Mouse (Mus musculus): ENCODE results near the gene Rtp4.

Rtp4 gene

DNA sequence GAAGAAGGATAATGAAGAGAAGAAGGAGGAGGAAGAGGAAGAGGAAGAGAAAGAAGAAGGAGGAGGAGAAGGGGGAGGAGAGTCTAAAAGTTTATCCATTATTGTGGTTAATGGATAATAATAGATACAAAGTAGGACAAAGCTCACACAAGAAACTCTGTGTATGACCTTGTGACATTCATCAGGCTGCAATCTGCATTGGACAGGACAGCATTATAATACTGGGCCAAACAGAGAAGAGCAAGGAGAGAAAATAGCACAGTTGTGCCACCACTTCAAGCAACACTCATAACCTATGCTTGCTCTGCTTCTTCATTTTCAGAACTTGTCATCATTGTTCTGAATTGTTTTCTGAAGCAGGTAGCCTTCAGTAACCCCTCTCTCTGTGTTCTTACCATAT, 72.4 kb downstream of the Rtp4 start:
- DNase-seq = peak; percentile 76

DNA sequence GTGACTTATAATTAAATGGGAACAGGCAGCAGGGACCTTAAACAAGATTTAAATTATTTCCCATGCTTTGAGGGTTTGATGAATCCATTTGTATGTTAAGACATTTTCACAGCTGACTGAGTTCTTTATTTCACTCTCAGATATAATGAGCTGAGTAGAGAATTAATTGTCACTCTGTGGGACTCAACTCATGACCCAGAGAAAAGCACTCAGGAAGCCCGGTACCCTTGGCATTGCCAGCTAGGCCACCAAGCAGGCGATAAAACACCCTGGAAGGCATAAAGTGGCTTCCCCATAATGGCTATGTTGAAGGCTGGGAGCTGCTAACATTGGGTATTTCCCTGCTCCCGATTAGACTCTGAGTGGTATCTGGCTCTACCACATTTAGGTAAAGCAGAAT, 76.6 kb downstream of the Rtp4 start:
- DNase-seq = peak; percentile 62

DNA sequence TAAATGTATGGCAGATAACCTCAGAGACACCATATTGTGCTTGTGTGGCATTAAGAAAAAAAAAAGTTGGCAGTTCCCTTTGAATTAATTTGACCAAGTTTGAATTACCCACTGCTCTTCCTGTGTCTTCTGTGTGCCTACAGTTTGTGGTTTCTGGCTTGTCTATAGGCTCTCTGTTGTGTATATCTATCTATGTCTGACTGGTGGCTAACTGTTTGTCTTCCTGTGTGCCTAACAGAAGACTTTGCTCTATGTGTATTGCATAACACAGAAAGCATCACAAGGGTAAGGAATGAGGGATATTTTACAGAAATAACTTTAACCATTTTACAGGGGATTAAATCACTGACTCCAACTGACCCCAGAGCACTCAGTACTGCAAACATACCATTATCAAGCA, 77.9 kb downstream of the Rtp4 start:
- DNase-seq = no peak

DNA sequence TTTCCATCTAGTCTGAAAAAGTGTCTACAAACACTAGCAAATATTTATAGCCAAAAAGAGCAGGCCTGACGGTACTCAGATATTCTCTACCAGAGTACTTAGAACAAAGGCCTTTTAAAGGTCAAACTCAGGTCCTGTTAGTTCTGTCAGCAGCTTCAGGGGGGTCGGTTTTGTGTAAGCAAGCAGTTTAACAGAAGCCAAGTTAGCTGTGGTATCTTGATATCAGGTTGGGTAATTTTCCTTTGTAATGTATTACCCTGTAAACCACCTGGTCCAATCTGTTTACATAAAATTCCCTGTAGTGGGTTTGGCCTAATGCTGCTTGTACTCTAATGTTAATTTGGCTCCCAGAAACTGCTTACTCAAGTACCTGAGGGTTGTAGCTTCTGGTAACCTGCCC, 86.1 kb downstream of the Rtp4 start:
- no peak for DNase-seq

DNA sequence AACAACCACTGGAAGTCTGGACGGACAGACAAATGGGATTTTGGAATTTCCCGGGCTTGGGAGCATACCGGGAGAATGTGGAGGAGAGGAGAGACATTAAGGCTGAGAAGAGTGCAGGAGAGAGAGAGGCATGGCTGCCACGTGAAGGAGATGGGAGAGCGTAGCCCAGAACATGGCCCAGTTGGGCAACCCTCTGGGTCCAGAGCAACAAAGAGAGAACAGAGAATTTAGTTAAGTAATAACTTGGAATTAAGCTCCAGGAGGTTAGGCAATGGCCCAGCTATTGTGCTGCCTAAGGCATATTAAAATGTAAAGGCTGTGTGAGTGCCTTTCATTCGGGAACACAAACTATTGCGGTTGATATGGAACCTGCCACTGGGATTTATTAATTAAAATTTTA, 86.6 kb downstream of the Rtp4 start:
- DNase-seq = no peak

DNA sequence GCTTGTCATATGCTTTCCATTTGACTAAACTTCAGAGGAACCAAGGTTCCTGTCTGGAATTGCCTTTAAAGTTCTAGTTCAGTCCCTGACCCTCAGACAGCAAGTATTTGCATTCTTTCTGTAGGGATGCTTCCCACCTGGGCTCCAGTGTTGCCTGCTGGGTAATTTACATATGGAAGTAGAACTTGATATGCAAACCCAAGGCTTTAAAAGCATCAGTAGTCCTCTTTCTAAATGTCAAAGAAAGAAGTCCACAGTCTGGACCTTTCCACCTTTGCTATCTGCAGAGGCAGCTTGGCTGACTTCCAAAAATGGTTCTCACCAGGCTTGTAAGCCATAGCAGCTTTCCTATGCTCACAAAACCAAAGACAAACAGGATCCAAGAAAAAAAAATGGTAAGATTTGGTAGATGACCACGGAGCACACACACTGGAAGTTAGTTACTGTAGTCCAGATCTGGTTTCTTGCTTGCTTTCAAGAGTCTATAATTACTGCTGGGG, 87.9 kb downstream of the Rtp4 start:
- DNase-seq = no peak

DNA sequence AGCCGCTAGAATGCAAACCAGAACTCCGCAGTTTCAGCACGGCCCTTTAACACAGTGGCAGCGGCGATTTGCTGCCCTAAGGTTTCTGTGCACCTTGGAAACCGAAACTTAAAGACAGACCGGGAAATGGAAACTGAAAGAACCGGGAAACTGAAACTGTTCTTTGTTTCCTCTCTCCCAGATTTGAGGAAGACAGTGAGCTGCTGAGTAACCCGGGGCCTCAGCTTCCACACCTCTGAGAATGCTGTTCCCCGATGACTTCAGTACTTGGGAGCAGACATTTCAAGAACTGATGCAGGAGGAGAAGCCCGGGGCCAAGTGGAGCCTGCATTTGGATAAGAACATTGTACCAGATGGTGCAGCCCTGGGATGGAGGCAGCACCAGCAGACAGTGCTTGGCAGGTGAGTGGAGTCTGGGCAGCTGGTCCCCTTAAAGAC, 89.7 kb downstream of the Rtp4 start:
- DNase-seq = peak; percentile 97

DNA sequence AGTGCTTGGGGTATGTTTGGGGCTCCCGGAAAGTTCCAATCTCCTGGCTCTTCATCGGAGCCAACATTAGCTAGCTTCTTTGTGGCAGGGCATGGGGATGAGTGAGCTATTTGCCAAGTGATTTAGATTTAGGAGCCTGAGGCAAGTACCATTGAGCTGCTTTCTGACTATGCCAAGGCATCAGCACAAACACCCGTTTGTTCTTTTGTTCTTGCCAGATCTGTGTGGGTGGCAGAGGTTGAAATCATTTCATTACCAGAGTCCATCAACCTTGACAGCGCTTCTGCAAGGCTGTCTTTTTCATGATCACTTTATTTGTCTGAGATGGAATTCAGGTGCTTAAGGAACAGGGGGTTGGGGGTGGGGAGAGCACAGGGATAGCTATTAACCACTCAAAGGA, 104.1 kb downstream of the Rtp4 start:
- no peak for DNase-seq

DNA sequence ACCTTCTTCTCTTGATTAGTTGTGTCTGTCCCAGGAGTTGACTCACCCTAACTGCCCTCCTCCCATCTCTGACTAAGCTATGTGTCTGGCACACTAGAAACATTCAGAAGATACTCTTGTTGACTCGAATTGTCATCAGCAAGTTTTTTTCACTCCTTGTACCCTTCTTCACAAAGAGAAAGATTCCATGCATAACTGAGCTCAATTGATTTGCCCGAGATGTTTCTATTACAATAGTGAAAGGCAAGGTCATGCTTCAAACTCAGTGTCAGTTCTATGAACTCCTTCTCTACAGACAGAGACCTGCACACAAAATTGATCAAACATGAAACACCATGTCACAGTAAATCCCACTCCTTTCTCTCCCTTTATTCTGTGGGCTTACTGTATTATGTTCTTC, 111.4 kb downstream of the Rtp4 start:
- no peak for DNase-seq

DNA sequence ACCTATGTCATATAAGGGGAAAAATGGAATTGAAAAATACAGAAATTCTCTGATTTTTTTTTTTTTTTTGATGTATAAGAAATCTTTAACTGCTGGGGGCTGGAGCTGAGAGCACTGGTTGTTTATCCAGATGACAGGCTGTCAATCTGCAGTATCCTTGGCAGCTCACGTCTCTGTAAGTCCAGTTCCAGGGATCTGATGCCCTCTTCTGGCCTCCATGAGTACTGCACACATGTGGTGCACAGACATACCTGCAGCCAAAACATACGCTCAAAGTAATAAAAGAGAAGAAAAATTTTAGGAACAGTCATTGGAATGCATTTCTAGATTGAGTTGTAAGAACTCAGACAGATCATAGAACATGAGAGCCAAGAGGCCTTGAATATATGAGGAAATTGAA, 112.6 kb downstream of the Rtp4 start:
- DNase-seq = peak; percentile 52

DNA sequence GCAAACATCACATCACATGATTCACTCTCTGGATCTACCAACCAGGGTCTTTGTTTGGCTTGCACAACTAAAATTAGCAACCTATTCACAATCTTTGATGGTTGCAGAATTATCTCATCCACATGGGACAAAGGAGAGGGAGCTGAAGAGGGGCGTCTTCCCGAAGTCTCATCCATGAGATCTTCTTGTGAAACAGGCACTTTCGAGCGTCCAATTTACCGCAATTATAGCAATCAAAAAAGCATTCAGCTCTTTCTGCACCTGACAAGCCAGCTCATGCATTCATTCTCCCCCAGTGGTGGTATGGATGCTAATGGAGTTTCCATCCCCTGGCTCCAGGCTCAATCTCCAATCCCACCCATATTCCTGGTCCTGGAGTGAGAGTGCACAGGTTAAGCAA, 132.9 kb downstream of the Rtp4 start:
- peak; percentile 64 for DNase-seq

DNA sequence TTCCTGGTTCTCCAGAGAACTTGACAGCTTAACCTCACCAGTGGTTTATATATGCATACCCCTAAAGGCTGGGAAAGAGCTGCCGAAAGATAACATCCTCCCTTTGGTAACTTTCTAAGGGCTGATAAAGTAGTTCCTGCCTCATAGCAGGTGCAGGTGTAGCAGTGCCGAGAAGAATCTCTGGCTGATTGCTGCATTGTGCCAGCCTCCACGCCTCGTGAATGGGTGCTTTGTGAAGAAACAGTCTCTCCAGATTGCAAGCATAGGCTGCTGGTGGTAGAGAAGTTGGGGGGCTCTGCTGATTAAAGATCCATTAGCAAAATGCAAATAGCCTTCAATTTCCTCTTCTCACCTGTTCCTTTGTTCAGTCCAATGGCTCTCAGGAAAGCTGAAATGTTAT, 133.4 kb downstream of the Rtp4 start:
- no peak for DNase-seq

DNA sequence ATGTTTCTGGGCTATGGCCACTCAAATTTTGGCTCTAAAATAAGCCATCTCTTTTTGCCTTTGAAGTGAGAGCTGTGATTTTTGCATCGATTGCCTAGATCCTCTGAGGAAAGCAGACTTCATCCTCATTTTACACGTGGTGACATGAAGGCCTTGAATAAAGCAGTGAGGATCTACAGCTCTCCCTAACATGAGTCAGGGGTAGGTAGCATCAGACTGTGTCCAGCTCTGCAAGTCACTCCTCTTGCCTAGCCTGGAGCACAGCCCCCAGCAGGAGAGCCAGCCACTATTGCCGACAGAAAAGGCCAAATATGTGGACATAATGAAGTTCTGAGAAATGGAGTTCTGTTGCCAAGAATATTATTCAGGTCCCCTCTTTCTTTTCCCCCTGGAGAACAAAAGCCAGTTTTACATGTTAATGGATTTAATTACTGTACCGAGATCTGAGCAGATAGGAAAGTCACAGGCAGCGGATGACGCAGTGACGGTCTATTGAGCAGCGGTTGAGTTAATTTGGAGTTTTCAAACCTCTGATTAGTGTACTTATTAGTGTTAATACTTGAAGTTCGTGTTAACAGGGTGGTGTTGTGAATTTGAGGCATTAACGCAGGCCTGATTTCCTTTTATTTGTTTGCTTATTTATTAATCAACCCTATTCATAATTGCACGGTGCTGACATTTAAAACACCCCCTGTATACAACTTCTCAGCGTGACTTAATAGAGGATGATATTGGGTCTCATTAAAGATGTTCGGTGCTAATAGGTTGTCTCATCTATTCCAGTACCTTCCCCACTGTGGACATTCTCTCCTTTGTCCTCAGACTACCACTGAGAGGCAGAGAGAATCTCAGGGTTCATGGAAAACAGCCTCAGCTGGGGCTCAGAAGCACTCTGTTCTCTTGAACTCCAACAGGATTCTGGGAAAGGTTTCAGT, 139.8 kb downstream of the Rtp4 start:
- DNase-seq = no peak

All from heart, adult 11 months (tissue).